Mouse (Mus musculus): ENCODE data around the gene Rab8a. TPM values are rescaled to one million over a fixed set of nuclear protein-coding genes. Genes with fewer than 3 reads are reported as not detected.

Gene Rab8a
- polyA plus RNA-seq (2014; fragmentation: Illumina TruSeq; extraction: RNeasy Lipid Tissue Mini Kit (QIAGEN cat#74804); ENCODE audit: insufficient read depth, low read depth, low replicate concordance) = 39.2 TPM

GRCm38 (mm10) chr8:72160707-72161697 is at the start of gene Rab8a:
TSS of gene Rab8a (plus strand) at chr8:72161200.

GRCm38 (mm10) chr8:72134756-72135445 is 26.1 kb upstream of the Rab8a start, which contains the start of gene Tpm4:
TSS of gene Tpm4 (plus strand) at chr8:72134975.

GRCm38 (mm10) chr8:72189417-72190214 is 28.6 kb downstream of the Rab8a start, which contains the start of gene Hsh2d:
TSS of gene Hsh2d (plus strand) at chr8:72189638.

GRCm38 (mm10) chr8:72212751-72213150 is 51.8 kb downstream of the Rab8a start, which contains the start of gene Cib3:
TSS of gene Cib3 (minus strand) at chr8:72212837.

GRCm38 (mm10) chr8:72213536-72213935 is 52.5 kb downstream of the Rab8a start, which contains the start of gene Gm11034:
TSS of gene Gm11034 (minus strand) at chr8:72213636.

GRCm38 (mm10) chr8:72219541-72220363 is 58.8 kb downstream of the Rab8a start, which contains the start of gene Fam32a:
TSS of gene Fam32a (plus strand) at chr8:72219730.

Other genes starting within 250 kb of the Rab8a start
- 8.9 TPM for gene Zfp961, start 210.2 kb upstream of the Rab8a start, polyA plus RNA-seq (2014; fragmentation: Illumina TruSeq; extraction: RNeasy Lipid Tissue Mini Kit (QIAGEN cat#74804); ENCODE audit: insufficient read depth, low read depth, low replicate concordance)
- 12.6 TPM for gene Cyp4f18, start 151.6 kb upstream of the Rab8a start, polyA plus RNA-seq (2014; fragmentation: Illumina TruSeq; extraction: RNeasy Lipid Tissue Mini Kit (QIAGEN cat#74804); ENCODE audit: insufficient read depth, low read depth, low replicate concordance)
- gene Olfr372, start 120.0 kb upstream of the Rab8a start, polyA plus RNA-seq (2014; fragmentation: Illumina TruSeq; extraction: RNeasy Lipid Tissue Mini Kit (QIAGEN cat#74804); ENCODE audit: insufficient read depth, low read depth, low replicate concordance) = not detected
- gene Olfr373, start 78.0 kb upstream of the Rab8a start, polyA plus RNA-seq (2014; fragmentation: Illumina TruSeq; extraction: RNeasy Lipid Tissue Mini Kit (QIAGEN cat#74804); ENCODE audit: insufficient read depth, low read depth, low replicate concordance) = not detected
- not detected for gene Olfr374, start 54.2 kb upstream of the Rab8a start, polyA plus RNA-seq (2014; fragmentation: Illumina TruSeq; extraction: RNeasy Lipid Tissue Mini Kit (QIAGEN cat#74804); ENCODE audit: insufficient read depth, low read depth, low replicate concordance)
- 317 TPM for gene Tpm4, start 26.2 kb upstream of the Rab8a start, polyA plus RNA-seq (2014; fragmentation: Illumina TruSeq; extraction: RNeasy Lipid Tissue Mini Kit (QIAGEN cat#74804); ENCODE audit: insufficient read depth, low read depth, low replicate concordance)
- 1.3 TPM for gene Hsh2d, start 28.4 kb downstream of the Rab8a start, polyA plus RNA-seq (2014; fragmentation: Illumina TruSeq; extraction: RNeasy Lipid Tissue Mini Kit (QIAGEN cat#74804); ENCODE audit: insufficient read depth, low read depth, low replicate concordance)
- 0.62 TPM for gene Cib3, start 51.6 kb downstream of the Rab8a start, polyA plus RNA-seq (2014; fragmentation: Illumina TruSeq; extraction: RNeasy Lipid Tissue Mini Kit (QIAGEN cat#74804); ENCODE audit: insufficient read depth, low read depth, low replicate concordance)
- not detected for gene Gm11034, start 52.4 kb downstream of the Rab8a start, polyA plus RNA-seq (2014; fragmentation: Illumina TruSeq; extraction: RNeasy Lipid Tissue Mini Kit (QIAGEN cat#74804); ENCODE audit: insufficient read depth, low read depth, low replicate concordance)
- 64.0 TPM for gene Fam32a, start 58.5 kb downstream of the Rab8a start, polyA plus RNA-seq (2014; fragmentation: Illumina TruSeq; extraction: RNeasy Lipid Tissue Mini Kit (QIAGEN cat#74804); ENCODE audit: insufficient read depth, low read depth, low replicate concordance)
- 29.5 TPM for gene Ap1m1, start 78.8 kb downstream of the Rab8a start, polyA plus RNA-seq (2014; fragmentation: Illumina TruSeq; extraction: RNeasy Lipid Tissue Mini Kit (QIAGEN cat#74804); ENCODE audit: insufficient read depth, low read depth, low replicate concordance)
- gene Gm10282, start 144.1 kb downstream of the Rab8a start, polyA plus RNA-seq (2014; fragmentation: Illumina TruSeq; extraction: RNeasy Lipid Tissue Mini Kit (QIAGEN cat#74804); ENCODE audit: insufficient read depth, low read depth, low replicate concordance) = 2.8 TPM
- gene Klf2, start 157.8 kb downstream of the Rab8a start, polyA plus RNA-seq (2014; fragmentation: Illumina TruSeq; extraction: RNeasy Lipid Tissue Mini Kit (QIAGEN cat#74804); ENCODE audit: insufficient read depth, low read depth, low replicate concordance) = 209 TPM